Mouse (Mus musculus) neural tube, embryonic 12.5 days (tissue): ENCODE data around the gene Fgf11. TPM values are rescaled to one million over a fixed set of nuclear protein-coding genes. Genes with fewer than 3 reads are reported as not detected.

Source experiments
- ATAC-seq: fragments of 200-750 bp; cut with Nextera tagmentation; 2 replicates; pipeline ENCODE4 v1.8.0; 2017; ENCODE audit warnings: low read depth, mild to moderate bottlenecking, moderate TSS enrichment, moderate library complexity; ENCODE audit not compliant: low FRiP score
- H3K27ac ChIP-seq: fragments of 300-500 bp; sonication (generic); 2 replicates; pipeline ENCODE4 v1.5.1; 2016
- H3K27me3 ChIP-seq: fragments of 300-500 bp; sonication (generic); replicated peaks from 2 replicates; pipeline ENCODE4 v1.6.1; 2016; ENCODE audit warnings: mild to moderate bottlenecking
- H3K36me3 ChIP-seq: fragments of 300-500 bp; sonication (generic); 2 replicates; pipeline ENCODE4 v1.6.1; 2016; ENCODE audit warnings: mild to moderate bottlenecking
- H3K4me1 ChIP-seq: fragments of 300-500 bp; sonication (generic); 2 replicates; pipeline ENCODE4 v1.6.1; 2016
- H3K4me2 ChIP-seq: fragments of 300-500 bp; sonication (generic); replicated peaks from 2 replicates; pipeline ENCODE4 v1.6.1; 2016; ENCODE audit warnings: mild to moderate bottlenecking
- H3K4me3 ChIP-seq: fragments of 300-500 bp; sonication (generic); 2 replicates; pipeline ENCODE4 v1.5.1; 2016
- H3K9ac ChIP-seq: fragments of 300-500 bp; sonication (generic); 2 replicates; pipeline ENCODE4 v1.6.1; 2016; ENCODE audit warnings: mild to moderate bottlenecking
- H3K9me3 ChIP-seq: fragments of 300-500 bp; sonication (generic); 2 replicates; pipeline ENCODE4 v1.6.1; 2016; ENCODE audit warnings: mild to moderate bottlenecking
- WGBS: fragments of 180-500 bp; shearing (Covaris S2); methylation state at CpG from one replicate; pipeline ENCODE4 v1.1.7; 2016; 5-methylcytosine and 5-hydroxymethylcytosine counted together
- polyA plus RNA-seq: library from polyadenylated mRNA; unstranded; fragments of >200 nt; fragmentation: Nextera tagmentation; extraction: Ambion mirVana; gene quantifications from 2 replicates; pipeline ENCODE4 v1.2.1, GENCODE M21; 2016

Gene Fgf11
- polyA plus RNA-seq, 1 experiment from 2014 or later, result 5.6 TPM

- H3K4me3 ChIP-seq, result no peak overlapping the region
- H3K27ac ChIP-seq, result peak overlapping the region; percentile 97
- WGBS, result 82% methylated on average over 14 of the region's 14 CpGs
- peak overlapping the region; percentile 74 for H3K4me2 ChIP-seq
- ATAC-seq, result no peak
- H3K9ac ChIP-seq, result peak overlapping the region; percentile 84; the same call in 1 of the 2 replicates
- peaks cover 36% of the 10 kb centered on the region for H3K4me1 ChIP-seq
- no peaks in the 10 kb centered on the region for H3K27me3 ChIP-seq
- H3K9me3 ChIP-seq, result no peaks in the 10 kb centered on the region
- no peaks in the 10 kb centered on the region for H3K36me3 ChIP-seq
Observed at GRCm38 (mm10) chr11:69760160-69760900, 41.3 kb downstream of the Fgf11 start.

- peak overlapping the region; percentile 97 for H3K27ac ChIP-seq
- peak overlapping the region; percentile 55 for H3K4me3 ChIP-seq
- ATAC-seq, result peak; percentile 91
- H3K9me3 ChIP-seq, result no peaks in the 10 kb centered on the region
- H3K4me2 ChIP-seq, result peak overlapping the region; percentile 74
- peak overlapping the region; percentile 84 for H3K9ac ChIP-seq
- WGBS, result under 1% methylated on average over 37 of the region's 37 CpGs
- H3K36me3 ChIP-seq, result no peaks in the 10 kb centered on the region
- H3K27me3 ChIP-seq, result no peaks in the 10 kb centered on the region
- peaks cover 45% of the 10 kb centered on the region for H3K4me1 ChIP-seq
Observed at GRCm38 (mm10) chr11:69758971-69759721, 42.5 kb downstream of the Fgf11 start.

- Histone ChIP-seq H3K4me2 (peak within 1 kb of the TSS; percentile 74), H3K9me3 (no peaks in the 10 kb centered on the region), H3K4me3 (peak within 1 kb of the TSS; percentile 55), H3K27me3 (no peaks in the 10 kb centered on the region), H3K9ac (peak within 1 kb of the TSS; percentile 84), H3K27ac (peak within 1 kb of the TSS; percentile 97), H3K4me1 (peaks cover 46% of the 10 kb centered on the region), H3K36me3 (no peaks in the 10 kb centered on the region)
- peak; percentile 97 for ATAC-seq
- WGBS, result under 1% methylated on average over 32 of the region's 36 CpGs
Observed at GRCm38 (mm10) chr11:69758478-69758970, 43.1 kb downstream of the Fgf11 start, which contains the start of gene Polr2a. Polr2a (minus strand) TSS chr11:69758637.

DNA sequence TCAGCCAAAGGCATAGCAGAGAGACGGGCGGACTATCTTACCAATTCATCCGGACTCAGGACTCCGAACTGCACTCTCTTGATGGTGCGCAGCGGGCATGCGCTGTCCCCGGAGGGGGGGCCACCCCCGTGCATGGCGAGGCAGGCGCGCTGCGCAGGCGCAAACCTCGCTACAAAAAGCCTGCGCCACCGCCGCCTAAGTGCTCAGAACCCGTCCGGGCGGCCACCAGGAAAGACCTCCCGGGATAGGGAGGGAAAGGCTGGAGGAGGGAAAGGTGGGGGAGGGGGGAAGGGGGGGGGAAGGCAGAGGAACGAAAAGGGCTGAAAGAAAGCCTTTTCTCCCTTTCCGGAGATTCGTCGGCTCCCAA, 43.6 kb downstream of the Fgf11 start:
- WGBS, result under 1% methylated on average over 26 of the region's 26 CpGs
- H3K4me1 ChIP-seq, result peaks cover 47% of the 10 kb centered on the region

GRCm38 (mm10) chr11:69757303-69758089, 44.2 kb downstream of the Fgf11 start:
- no peak for ATAC-seq
- peaks cover 49% of the 10 kb centered on the region for H3K4me1 ChIP-seq
- peak overlapping the region; percentile 84 for H3K9ac ChIP-seq

More for the DNA sequence above, 43.6 kb downstream of the Fgf11 start:
- Histone ChIP-seq H3K27ac (peak overlapping the region; percentile 97), H3K27me3 (no peaks in the 10 kb centered on the region), H3K4me2 (peak overlapping the region; percentile 74), H3K9me3 (no peaks in the 10 kb centered on the region), H3K4me3 (peak overlapping the region; percentile 55), H3K36me3 (no peaks in the 10 kb centered on the region), H3K9ac (peak overlapping the region; percentile 84)
- ATAC-seq, result peak; percentile 85

DNA sequence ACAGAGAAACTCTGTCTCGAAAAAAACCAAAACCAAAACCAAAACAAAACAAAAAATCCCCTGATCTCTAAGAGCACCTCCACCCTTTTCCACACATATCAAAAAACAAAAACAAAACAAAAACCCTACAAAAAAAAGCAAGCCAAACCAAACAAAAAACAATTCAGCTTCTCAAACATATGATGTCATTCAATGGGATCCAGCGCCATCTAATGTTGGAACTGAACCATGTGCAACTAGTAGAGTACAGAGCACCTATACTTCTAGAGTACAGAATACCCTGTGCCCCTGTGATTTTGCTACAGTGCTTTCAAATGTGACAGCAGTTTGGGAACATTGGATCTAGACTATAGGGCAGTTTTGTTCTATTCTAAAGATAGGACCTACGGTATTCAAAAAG, 47.0 kb downstream of the Fgf11 start:
- Histone ChIP-seq H3K9me3 (no peaks in the 10 kb centered on the region), H3K9ac (no peak overlapping the region), H3K4me3 (no peak overlapping the region), H3K4me2 (peak overlapping the region; percentile 74), H3K36me3 (no peaks in the 10 kb centered on the region), H3K27me3 (no peaks in the 10 kb centered on the region), H3K4me1 (peaks cover 36% of the 10 kb centered on the region), H3K27ac (no peak overlapping the region)
- no peak for ATAC-seq
- 63% methylated on average over 3 of the region's 3 CpGs for WGBS

More at GRCm38 (mm10) chr11:69757303-69758089, 44.2 kb downstream of the Fgf11 start:
- 45% methylated on average over 9 of the region's 9 CpGs for WGBS
- Histone ChIP-seq H3K4me3 (peak overlapping the region; percentile 55), H3K27ac (0 out of 2 replicates have a peak overlapping the region, but pooled peaks have one; percentile 97), H3K27me3 (no peaks in the 10 kb centered on the region), H3K36me3 (no peaks in the 10 kb centered on the region), H3K4me2 (peak overlapping the region; percentile 74), H3K9me3 (no peaks in the 10 kb centered on the region)

GRCm38 (mm10) chr11:69754233-69754632, 47.4 kb downstream of the Fgf11 start:
- Histone ChIP-seq H3K9ac (no peak overlapping the region), H3K4me1 (peaks cover 35% of the 10 kb centered on the region), H3K36me3 (no peaks in the 10 kb centered on the region), H3K4me2 (peak overlapping the region; percentile 74; the same call in 1 of the 2 replicates), H3K4me3 (no peak overlapping the region), H3K27ac (no peak overlapping the region), H3K27me3 (no peaks in the 10 kb centered on the region), H3K9me3 (no peaks in the 10 kb centered on the region)
- no peak for ATAC-seq
- 93% methylated on average over 5 of the region's 5 CpGs for WGBS

GRCm38 (mm10) chr11:69752686-69753085, 49.0 kb downstream of the Fgf11 start:
- peaks cover 4% of the 10 kb centered on the region for H3K36me3 ChIP-seq
- H3K27ac ChIP-seq, result no peak overlapping the region
- no peak overlapping the region for H3K4me3 ChIP-seq
- H3K27me3 ChIP-seq, result no peaks in the 10 kb centered on the region
- peaks cover 35% of the 10 kb centered on the region for H3K4me1 ChIP-seq
- H3K9me3 ChIP-seq, result no peaks in the 10 kb centered on the region
- H3K9ac ChIP-seq, result 0 out of 2 replicates have a peak overlapping the region, but pooled peaks have one; percentile 21
- no peak overlapping the region for H3K4me2 ChIP-seq
- no peak for ATAC-seq

- WGBS, result 89% methylated on average over 3 of the region's 3 CpGs
- no peak for ATAC-seq
- Histone ChIP-seq H3K4me1 (peaks cover 25% of the 10 kb centered on the region), H3K9me3 (no peaks in the 10 kb centered on the region), H3K27ac (no peak overlapping the region), H3K4me2 (no peak overlapping the region), H3K4me3 (no peak overlapping the region), H3K36me3 (peaks cover 13% of the 10 kb centered on the region), H3K27me3 (no peaks in the 10 kb centered on the region), H3K9ac (no peak overlapping the region)
Observed at GRCm38 (mm10) chr11:69751635-69752034, 50.0 kb downstream of the Fgf11 start.
